Mouse (Mus musculus) heart, embryonic 13.5 days (tissue): ENCODE measurements around the gene Sav1. TPM values are rescaled to one million over a fixed set of nuclear protein-coding genes. Genes with fewer than 3 reads are reported as not detected.

Experiments
- ATAC-seq: fragments of 200-750 bp; cut with Nextera tagmentation; 2 replicates; pipeline ENCODE4 v1.8.0; 2017; ENCODE audit warnings: moderate TSS enrichment; ENCODE audit not compliant: insufficient number of reproducible peaks, low FRiP score, low TSS enrichment; ENCODE audit errors: extremely low read depth
- H3K27ac ChIP-seq: fragments of 300-500 bp; sonication (generic); replicated peaks from 2 replicates; pipeline ENCODE4 v1.5.1; 2015; ENCODE audit warnings: moderate library complexity, mild to moderate bottlenecking, inconsistent platforms
- H3K27me3 ChIP-seq: fragments of 300-500 bp; sonication (generic); replicated peaks from 2 replicates; pipeline ENCODE4 v1.6.1; 2015; ENCODE audit warnings: mild to moderate bottlenecking, inconsistent platforms
- H3K36me3 ChIP-seq: fragments of 300-500 bp; sonication (generic); 2 replicates; pipeline ENCODE4 v1.6.1; 2015; ENCODE audit warnings: mild to moderate bottlenecking, inconsistent platforms
- H3K4me1 ChIP-seq: fragments of 300-500 bp; sonication (generic); 2 replicates; pipeline ENCODE4 v1.6.1; 2015; ENCODE audit warnings: inconsistent platforms
- H3K4me2 ChIP-seq: fragments of 300-500 bp; sonication (generic); 2 replicates; pipeline ENCODE4 v1.6.1; 2015; ENCODE audit warnings: inconsistent platforms, mild to moderate bottlenecking, moderate library complexity
- H3K4me3 ChIP-seq: fragments of 300-500 bp; sonication (generic); 2 replicates; pipeline ENCODE4 v1.5.1; 2015; ENCODE audit warnings: moderate library complexity, mild to moderate bottlenecking, inconsistent platforms
- H3K9ac ChIP-seq: fragments of 300-500 bp; sonication (generic); 2 replicates; pipeline ENCODE4 v1.6.1; 2015; ENCODE audit warnings: inconsistent platforms, mild to moderate bottlenecking, moderate library complexity
- H3K9me3 ChIP-seq: fragments of 300-500 bp; sonication (generic); 2 replicates; pipeline ENCODE4 v1.6.1; 2016; ENCODE audit warnings: inconsistent platforms
- WGBS: fragments of 180-500 bp; shearing (Covaris S2); methylation state at CpG from one replicate; pipeline ENCODE4 v1.1.7; 2015; ENCODE audit warnings: mixed read lengths; 5-methylcytosine and 5-hydroxymethylcytosine counted together
- polyA plus RNA-seq: library from polyadenylated mRNA; unstranded; fragments of >200 nt; fragmentation: Nextera tagmentation; extraction: Ambion mirVana; gene quantifications from 2 replicates; pipeline ENCODE4 v1.2.1, GENCODE M21; 2015

Sav1 gene
- polyA plus RNA-seq, 1 experiment from 2014 or later = 2.8 TPM

GRCm38 (mm10) chr12:69957378-69957777 lies 29.4 kb downstream of the Sav1 start:
- H3K4me3 ChIP-seq = no peak overlapping the region
- WGBS = 81% methylated on average over 2 of the region's 2 CpGs
- H3K9me3 ChIP-seq = no peaks in the 10 kb centered on the region
- H3K27ac ChIP-seq = no peak overlapping the region
- no peaks in the 10 kb centered on the region for H3K27me3 ChIP-seq
- no peak for ATAC-seq
- H3K36me3 ChIP-seq = peaks cover 57% of the 10 kb centered on the region
- H3K4me2 ChIP-seq = no peak overlapping the region
- no peak overlapping the region for H3K9ac ChIP-seq
- no peaks in the 10 kb centered on the region for H3K4me1 ChIP-seq

- ATAC-seq = no peak
- H3K9ac ChIP-seq = 0 out of 2 replicates have a peak overlapping the region, but pooled peaks have one; percentile 8
- 53% methylated on average over 3 of the region's 3 CpGs for WGBS
These were observed 39.3 kb downstream of the Sav1 start for GRCm38 (mm10) chr12:69947502-69947901.

DNA sequence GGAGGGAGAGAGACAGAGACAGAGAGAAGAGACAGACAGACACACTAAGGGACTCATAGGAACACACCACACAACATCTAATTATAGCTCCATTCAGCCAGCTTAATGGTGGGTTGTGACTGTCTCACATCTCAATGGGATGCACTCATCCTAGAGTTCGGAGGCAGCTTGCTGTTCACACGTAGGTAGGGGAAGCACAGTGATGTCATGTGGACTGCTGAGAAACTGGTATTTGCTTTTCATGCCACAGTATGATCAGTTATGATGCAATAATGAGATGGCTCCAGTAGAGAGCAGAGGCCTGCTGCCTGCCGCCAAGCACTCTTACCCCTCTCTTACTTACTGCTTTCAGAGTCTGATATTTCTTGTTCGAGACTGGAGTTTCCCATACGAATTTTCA lies 40.9 kb downstream of the Sav1 start:
- no peaks in the 10 kb centered on the region; the same call in 1 of the 2 replicates for H3K36me3 ChIP-seq
- WGBS = 91% methylated on average over 5 of the region's 5 CpGs
- H3K4me2 ChIP-seq = no peak overlapping the region
- no peak for ATAC-seq
- H3K27me3 ChIP-seq = no peaks in the 10 kb centered on the region
- H3K4me1 ChIP-seq = peaks cover 12% of the 10 kb centered on the region; the same call in 1 of the 2 replicates
- H3K27ac ChIP-seq = no peak overlapping the region
- no peaks in the 10 kb centered on the region for H3K9me3 ChIP-seq
- no peak overlapping the region for H3K9ac ChIP-seq
- no peak overlapping the region for H3K4me3 ChIP-seq

More at GRCm38 (mm10) chr12:69947502-69947901, 39.3 kb downstream of the Sav1 start:
- no peaks in the 10 kb centered on the region for H3K27me3 ChIP-seq
- no peak overlapping the region for H3K4me2 ChIP-seq
- H3K9me3 ChIP-seq = no peaks in the 10 kb centered on the region
- H3K4me3 ChIP-seq = no peak overlapping the region
- H3K27ac ChIP-seq = no peak overlapping the region
- H3K36me3 ChIP-seq = peaks cover 3% of the 10 kb centered on the region; the same call in 1 of the 2 replicates
- peaks cover 4% of the 10 kb centered on the region; the same call in 1 of the 2 replicates for H3K4me1 ChIP-seq

GRCm38 (mm10) chr12:69941655-69942329 lies 45.0 kb downstream of the Sav1 start:
- no peaks in the 10 kb centered on the region for H3K27me3 ChIP-seq
- no peak overlapping the region for H3K9ac ChIP-seq
- no peak overlapping the region for H3K4me2 ChIP-seq
- no peak for ATAC-seq
- H3K27ac ChIP-seq = no peak overlapping the region
- WGBS = 52% methylated on average over 1 of the region's 1 CpGs
- H3K4me3 ChIP-seq = no peak overlapping the region
- H3K9me3 ChIP-seq = 0 out of 2 replicates have a peak, but pooled peaks cover 3% of the 10 kb centered on the region
- H3K4me1 ChIP-seq = peaks cover 9% of the 10 kb centered on the region; the same call in 1 of the 2 replicates
- peaks cover 4% of the 10 kb centered on the region for H3K36me3 ChIP-seq

DNA sequence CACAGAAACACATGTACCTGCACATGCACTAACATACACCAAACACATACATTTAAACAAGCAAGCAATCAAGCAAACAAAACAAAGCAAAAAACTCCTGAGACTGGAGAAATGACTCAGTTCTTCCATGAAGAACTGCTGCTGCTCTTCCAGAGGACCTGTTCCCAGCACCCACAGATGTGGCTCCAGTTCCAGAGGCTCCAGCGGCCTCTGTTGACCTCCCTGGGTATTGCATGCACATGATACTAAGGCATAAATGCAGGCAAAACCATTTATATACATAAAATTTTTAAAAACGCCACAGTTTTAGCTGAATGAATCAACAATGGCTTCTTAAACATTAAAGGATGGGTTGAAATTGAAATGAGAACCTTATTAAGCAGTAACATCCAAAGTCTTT lies 47.5 kb downstream of the Sav1 start:
- Histone ChIP-seq H3K4me2 (no peak overlapping the region), H3K27me3 (no peaks in the 10 kb centered on the region), H3K4me3 (no peak overlapping the region), H3K9ac (no peak overlapping the region), H3K36me3 (peaks cover 4% of the 10 kb centered on the region), H3K27ac (no peak overlapping the region), H3K4me1 (peaks cover 8% of the 10 kb centered on the region; the same call in 1 of the 2 replicates), H3K9me3 (0 out of 2 replicates have a peak, but pooled peaks cover 3% of the 10 kb centered on the region)
- WGBS = 43% methylated on average over 2 of the region's 2 CpGs
- ATAC-seq = no peak

GRCm38 (mm10) chr12:69937731-69938130 lies 49.1 kb downstream of the Sav1 start:
- H3K9ac ChIP-seq = no peak overlapping the region
- H3K4me1 ChIP-seq = peaks cover 8% of the 10 kb centered on the region; the same call in 1 of the 2 replicates
- H3K9me3 ChIP-seq = 0 out of 2 replicates have a peak, but pooled peaks cover 3% of the 10 kb centered on the region
- WGBS = 79% methylated on average over 5 of the region's 5 CpGs
- H3K27me3 ChIP-seq = no peaks in the 10 kb centered on the region
- H3K4me2 ChIP-seq = no peak overlapping the region
- no peak overlapping the region for H3K4me3 ChIP-seq
- peaks cover 4% of the 10 kb centered on the region for H3K36me3 ChIP-seq
- no peak for ATAC-seq
- H3K27ac ChIP-seq = no peak overlapping the region

- Histone ChIP-seq H3K4me3 (no peak overlapping the region), H3K4me1 (no peaks in the 10 kb centered on the region), H3K4me2 (no peak overlapping the region), H3K9ac (no peak overlapping the region), H3K36me3 (0 out of 2 replicates have a peak, but pooled peaks cover 3% of the 10 kb centered on the region), H3K27me3 (no peaks in the 10 kb centered on the region), H3K9me3 (no peaks in the 10 kb centered on the region), H3K27ac (no peak overlapping the region)
- 35% methylated on average over 7 of the region's 7 CpGs for WGBS
- ATAC-seq = no peak
These were observed 60.1 kb downstream of the Sav1 start for GRCm38 (mm10) chr12:69926716-69927115.

DNA sequence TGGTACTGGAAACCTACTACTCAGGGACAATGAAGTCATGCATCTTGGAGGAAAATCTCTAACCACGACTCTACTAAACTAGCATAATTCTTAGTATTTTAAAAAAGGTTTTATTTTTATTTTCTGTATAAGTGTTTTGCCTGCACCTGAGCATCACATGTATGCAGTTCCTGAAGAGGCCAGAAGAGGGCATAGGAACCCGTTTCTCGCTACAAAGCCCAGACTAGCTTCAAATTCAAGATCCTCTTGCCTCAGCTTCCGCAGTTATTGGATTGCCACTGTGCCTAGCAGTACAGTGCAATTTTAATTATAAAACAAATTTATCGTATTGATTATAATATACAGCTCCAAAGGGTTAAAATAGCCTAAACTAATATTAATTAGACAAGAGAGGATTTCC lies 62.8 kb downstream of the Sav1 start:
- Histone ChIP-seq H3K27ac (no peak overlapping the region), H3K9me3 (no peaks in the 10 kb centered on the region), H3K27me3 (no peaks in the 10 kb centered on the region), H3K9ac (no peak overlapping the region), H3K4me1 (no peaks in the 10 kb centered on the region), H3K4me3 (no peak overlapping the region), H3K4me2 (no peak overlapping the region), H3K36me3 (0 out of 2 replicates have a peak, but pooled peaks cover under 1% of the 10 kb centered on the region)
- no peak for ATAC-seq
- 14% methylated on average over 5 of the region's 5 CpGs for WGBS

DNA sequence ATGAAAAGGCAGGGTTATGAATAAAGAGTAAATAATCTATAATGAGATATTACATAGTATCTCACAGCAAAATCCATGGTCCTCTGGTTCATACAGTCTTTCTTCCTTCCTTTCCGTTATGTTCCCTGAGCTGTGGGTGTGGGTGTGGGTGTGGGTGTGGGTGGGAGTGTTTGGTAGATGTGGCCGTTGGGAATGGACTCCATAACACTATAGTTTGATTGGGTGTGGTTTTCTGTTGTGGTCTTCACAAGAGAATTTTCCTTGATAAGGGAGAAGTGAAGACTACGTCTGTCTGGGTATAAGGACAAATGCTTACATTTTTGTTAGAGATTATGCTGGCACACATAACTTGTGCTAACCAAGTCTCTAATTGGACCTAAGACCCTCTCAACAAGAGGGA lies 63.2 kb downstream of the Sav1 start:
- H3K4me3 ChIP-seq = no peak overlapping the region
- no peak overlapping the region for H3K4me2 ChIP-seq
- no peaks in the 10 kb centered on the region for H3K9me3 ChIP-seq
- H3K9ac ChIP-seq = no peak overlapping the region
- 49% methylated on average over 3 of the region's 3 CpGs for WGBS
- no peaks in the 10 kb centered on the region for H3K36me3 ChIP-seq
- H3K4me1 ChIP-seq = no peaks in the 10 kb centered on the region
- H3K27me3 ChIP-seq = no peaks in the 10 kb centered on the region
- H3K27ac ChIP-seq = no peak overlapping the region
- no peak for ATAC-seq

GRCm38 (mm10) chr12:69923128-69923527 lies 63.7 kb downstream of the Sav1 start:
- 71% methylated on average over 3 of the region's 3 CpGs for WGBS
- no peak for ATAC-seq

DNA sequence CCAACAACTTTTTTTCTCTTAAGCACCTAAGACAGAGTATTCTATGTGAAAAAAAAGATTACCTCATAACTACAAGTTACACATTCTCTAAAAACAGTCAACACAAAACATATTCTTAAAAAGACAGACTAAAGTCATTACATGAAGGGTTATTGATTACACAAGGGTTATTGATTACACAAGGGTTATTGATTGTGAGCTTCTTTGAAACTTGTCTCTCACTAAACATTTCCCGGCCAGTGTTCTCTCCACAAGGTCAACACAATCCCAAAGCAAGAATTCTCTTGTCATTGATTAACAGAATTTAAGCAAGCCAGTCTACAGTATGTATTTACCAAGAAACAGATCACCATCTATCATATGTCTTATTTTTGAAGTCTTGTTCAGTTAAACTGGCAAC lies 64.7 kb downstream of the Sav1 start:
- no peaks in the 10 kb centered on the region for H3K36me3 ChIP-seq
- no peak overlapping the region for H3K4me3 ChIP-seq
- no peak overlapping the region for H3K27ac ChIP-seq
- no peaks in the 10 kb centered on the region for H3K27me3 ChIP-seq
- no peaks in the 10 kb centered on the region for H3K4me1 ChIP-seq
- no peak overlapping the region for H3K4me2 ChIP-seq
- ATAC-seq = no peak
- WGBS = 72% methylated on average over 1 of the region's 1 CpGs
- no peak overlapping the region for H3K9ac ChIP-seq
- H3K9me3 ChIP-seq = no peaks in the 10 kb centered on the region

More at GRCm38 (mm10) chr12:69923128-69923527, 63.7 kb downstream of the Sav1 start:
- H3K9ac ChIP-seq = no peak overlapping the region
- no peaks in the 10 kb centered on the region for H3K27me3 ChIP-seq
- H3K4me2 ChIP-seq = no peak overlapping the region
- H3K4me1 ChIP-seq = no peaks in the 10 kb centered on the region
- no peak overlapping the region for H3K4me3 ChIP-seq
- H3K27ac ChIP-seq = no peak overlapping the region
- H3K9me3 ChIP-seq = no peaks in the 10 kb centered on the region
- no peaks in the 10 kb centered on the region for H3K36me3 ChIP-seq

DNA sequence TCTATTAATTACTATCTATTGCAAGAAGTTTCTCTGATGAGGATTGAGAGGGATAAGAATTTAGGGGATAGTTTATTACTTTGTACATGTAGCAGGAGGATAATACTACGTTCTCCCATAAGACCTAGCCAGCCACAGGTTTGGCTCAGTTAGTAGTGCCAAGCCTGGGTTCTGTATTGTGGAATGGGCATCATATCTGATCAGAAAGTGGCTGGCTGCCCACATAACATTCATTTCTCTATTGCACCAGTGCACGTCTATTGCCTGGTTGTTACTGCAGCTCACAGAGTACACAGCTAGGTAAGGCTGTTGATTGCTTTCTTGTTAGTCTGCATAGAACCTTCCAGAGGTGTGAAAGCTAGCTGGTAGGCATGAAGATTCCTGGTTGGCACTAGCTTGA lies 68.9 kb downstream of the Sav1 start:
- Histone ChIP-seq H3K27ac (no peak overlapping the region), H3K36me3 (no peaks in the 10 kb centered on the region), H3K4me1 (no peaks in the 10 kb centered on the region), H3K27me3 (no peaks in the 10 kb centered on the region), H3K4me3 (no peak overlapping the region), H3K9ac (no peak overlapping the region), H3K4me2 (no peak overlapping the region), H3K9me3 (no peaks in the 10 kb centered on the region)
- no peak for ATAC-seq
- WGBS = 73% methylated on average over 2 of the region's 2 CpGs
